Mouse (Mus musculus) fibroblast of lung, adult 2 months (primary cell): ENCODE data around the gene Pcyt1b.

ENCODE experiments used
- DNase-seq: peaks from one replicate; pipeline ENCODE4 v3.0.0-alpha.2; 2011; ENCODE audit warnings: low read depth

The Pcyt1b gene

GRCm38 (mm10) chrX:93654218-93655002 is at the start of gene Pcyt1b:
Pcyt1b (plus strand) TSS chrX:93654863.
- no peak for DNase-seq

GRCm38 (mm10) chrX:93630256-93630655 is 24.4 kb upstream of the Pcyt1b start:
- no peak for DNase-seq

GRCm38 (mm10) chrX:93631657-93632449 is 22.8 kb upstream of the Pcyt1b start, which contains the start of gene Pola1:
Pola1 (minus strand) TSS chrX:93632155.
- peak; percentile 60 for DNase-seq

DNA sequence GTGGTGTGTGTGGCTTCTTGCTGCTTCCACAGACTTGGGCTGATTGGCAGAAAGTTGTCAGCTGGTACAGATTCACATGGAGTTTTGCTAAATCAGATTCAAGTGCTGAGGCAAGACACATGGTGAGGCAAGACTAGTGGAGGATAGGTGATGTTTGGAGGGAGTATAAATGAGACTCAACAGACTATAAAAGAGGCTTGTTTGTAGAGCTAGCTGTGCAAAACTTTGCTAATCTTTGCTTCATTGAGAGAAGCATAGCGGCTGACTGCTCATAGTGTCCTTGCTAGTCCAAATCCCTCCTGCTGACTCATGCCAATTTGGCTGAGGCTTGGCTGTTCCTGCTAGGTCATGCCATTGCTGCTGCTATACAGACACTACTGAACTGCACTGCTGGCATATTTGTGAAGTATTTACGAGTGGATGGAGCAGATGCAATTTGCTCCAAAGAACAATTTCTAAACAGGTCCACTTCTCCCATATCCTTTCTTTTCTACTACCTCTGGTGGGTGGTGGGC is 19.7 kb upstream of the Pcyt1b start:
- no peak for DNase-seq

GRCm38 (mm10) chrX:93643600-93643999 is 11.1 kb upstream of the Pcyt1b start:
- DNase-seq: no peak

DNA sequence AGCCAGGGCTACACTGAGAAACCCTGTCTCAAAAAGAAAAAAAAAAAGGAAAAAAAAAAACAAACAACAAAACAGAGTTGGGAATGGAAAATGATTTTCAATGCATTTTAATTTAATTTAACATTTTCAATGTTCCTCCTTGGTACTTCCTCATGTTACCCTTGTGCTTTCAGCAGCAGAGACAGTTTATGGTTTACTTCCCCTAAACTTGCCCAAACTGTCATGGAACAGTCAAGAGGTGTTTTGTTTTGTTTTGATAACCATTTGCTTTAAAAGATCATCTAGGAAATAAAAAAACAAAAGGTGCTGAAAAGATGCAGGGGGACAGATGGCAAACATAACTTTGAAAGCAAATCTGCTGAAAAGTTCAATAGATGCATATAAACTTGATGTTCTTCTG is 10.6 kb upstream of the Pcyt1b start:
- DNase-seq: no peak

- DNase-seq: no peak
Observed at GRCm38 (mm10) chrX:93650738-93651137, 3.9 kb upstream of the Pcyt1b start.

DNA sequence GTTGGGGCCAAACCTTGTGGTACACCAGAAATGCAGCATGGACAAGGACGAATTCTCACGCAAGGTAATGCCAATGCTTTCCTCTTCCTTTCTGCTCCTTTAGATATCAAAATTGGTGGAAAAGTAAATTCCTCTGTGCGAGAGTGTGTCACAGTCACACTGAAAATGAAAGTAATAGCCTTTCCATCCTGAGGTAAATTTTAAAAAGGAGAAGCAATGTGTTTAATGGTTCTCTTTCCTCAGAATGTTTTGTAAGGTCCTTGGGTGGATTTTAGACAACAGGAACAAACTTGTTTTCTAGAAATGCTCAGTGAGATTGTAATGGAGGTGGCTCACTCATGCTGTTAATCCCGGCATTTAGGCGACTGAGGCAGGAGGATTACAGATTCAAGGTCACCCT is 490 bp downstream of the Pcyt1b start:
- DNase-seq: no peak

- no peak for DNase-seq
Observed at GRCm38 (mm10) chrX:93663919-93664586, 9.4 kb downstream of the Pcyt1b start.

- DNase-seq: no peak
Observed at GRCm38 (mm10) chrX:93664787-93665186, 10.1 kb downstream of the Pcyt1b start.

DNA sequence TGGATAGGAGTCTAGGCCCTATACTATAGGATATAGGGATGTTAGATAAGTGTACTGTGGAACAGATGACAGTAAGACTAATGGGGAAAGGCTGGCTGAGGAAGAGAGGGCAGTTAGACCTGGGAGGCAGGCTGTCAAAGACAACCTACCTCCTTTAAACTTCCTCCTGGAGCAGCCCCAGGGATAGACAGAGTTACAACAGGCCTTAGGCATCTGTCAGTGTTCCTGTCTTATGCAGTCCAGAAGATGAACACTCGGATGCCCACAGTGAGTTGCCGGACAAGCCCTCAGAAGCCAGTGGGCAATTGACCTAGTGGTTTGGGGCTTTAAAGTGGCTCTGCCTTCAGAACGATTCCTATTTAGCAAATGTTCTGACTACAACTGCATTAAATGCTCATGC is 19.8 kb downstream of the Pcyt1b start:
- no peak for DNase-seq

DNA sequence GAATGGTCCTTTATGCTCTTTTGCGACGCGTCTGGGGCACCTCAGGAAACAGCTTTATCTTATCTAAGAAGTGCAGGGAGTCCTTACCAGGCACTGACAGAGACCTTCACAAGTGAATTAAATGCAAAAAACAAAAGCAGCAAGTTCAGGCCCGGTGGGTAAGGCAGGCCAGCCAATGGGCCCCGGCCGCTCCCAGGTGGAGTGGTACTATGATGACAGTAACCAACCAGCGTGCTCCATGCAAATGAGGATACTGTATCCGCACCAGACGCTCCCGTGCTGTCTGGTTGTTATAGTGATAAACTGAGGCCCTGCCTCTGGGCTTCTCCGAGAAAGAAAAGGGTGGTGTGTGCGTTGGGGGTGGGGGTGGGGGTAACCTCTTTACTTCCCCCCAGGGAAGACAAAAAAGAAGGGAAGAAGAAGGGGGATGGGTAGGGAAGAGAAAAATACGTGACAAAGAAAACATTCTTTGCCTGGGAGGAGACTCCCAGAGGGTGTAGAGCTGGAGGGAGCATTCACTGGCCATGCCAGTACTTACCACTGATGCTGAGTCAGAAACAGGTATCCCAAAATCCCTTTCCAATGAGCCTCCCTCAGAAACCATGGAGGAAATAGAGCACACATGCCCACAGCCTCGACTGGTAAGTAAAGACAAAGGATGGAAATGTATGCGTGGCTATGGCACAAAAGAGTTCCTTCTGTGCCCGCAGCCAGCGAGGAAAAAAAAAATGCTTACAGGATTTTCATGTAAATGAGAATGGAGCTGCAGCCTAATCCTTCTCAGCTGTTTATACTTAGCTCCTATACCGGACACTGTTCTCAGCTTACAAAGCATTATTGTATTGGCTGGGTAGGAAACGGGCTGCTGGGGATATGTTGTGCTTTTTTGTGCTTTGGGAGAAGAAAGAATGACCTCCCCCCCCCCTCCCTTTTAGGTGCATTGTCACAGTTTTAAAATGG is 20.5 kb downstream of the Pcyt1b start:
- DNase-seq: no peak

DNA sequence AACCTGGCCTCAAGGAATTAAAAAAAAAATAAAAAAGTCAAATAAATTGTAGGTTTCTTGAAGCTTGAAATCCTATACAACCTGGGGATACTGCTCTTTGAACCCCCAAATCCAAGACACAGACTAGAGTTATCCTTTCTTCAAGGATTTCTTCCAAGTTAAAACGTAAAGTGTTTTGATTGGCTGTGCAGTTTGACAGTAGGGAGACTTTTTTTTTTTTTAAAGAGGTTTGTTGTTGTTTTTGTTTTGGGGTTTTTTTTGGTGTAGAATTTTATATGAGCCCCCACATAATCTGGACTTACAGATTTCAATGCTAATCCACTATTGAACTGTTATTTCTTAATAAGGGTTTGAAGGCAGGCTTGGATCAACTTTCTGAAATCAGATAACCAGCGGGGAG is 21.6 kb downstream of the Pcyt1b start:
- no peak for DNase-seq

GRCm38 (mm10) chrX:93689287-93689686 is 34.6 kb downstream of the Pcyt1b start:
- DNase-seq: no peak

GRCm38 (mm10) chrX:93690672-93691071 is 36.0 kb downstream of the Pcyt1b start:
- DNase-seq: no peak

DNA sequence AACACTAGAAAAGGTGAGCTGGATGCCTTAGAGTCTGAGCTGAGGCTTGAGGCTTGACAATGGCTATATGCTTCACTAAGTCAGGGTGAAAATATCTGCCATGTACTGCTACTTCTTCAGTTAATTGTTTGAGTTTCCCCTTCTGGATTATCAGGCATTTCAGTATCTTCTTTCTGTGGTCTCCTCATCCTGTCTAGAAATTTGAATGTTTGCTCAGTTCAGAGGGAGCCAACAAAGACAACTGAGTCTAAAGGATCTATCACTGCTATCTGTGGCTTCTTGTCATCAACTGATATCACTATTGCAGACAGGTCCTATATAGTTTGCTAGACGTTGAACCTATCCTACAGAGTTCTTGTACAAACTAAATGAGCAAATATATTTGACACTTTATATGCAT is 42.9 kb downstream of the Pcyt1b start:
- no peak for DNase-seq

- peak; percentile 37 for DNase-seq
Observed at GRCm38 (mm10) chrX:93700528-93701225, 46.0 kb downstream of the Pcyt1b start.

GRCm38 (mm10) chrX:93712566-93712965 is 57.9 kb downstream of the Pcyt1b start:
- DNase-seq: no peak

- no peak for DNase-seq
Observed at GRCm38 (mm10) chrX:93729529-93729928, 74.9 kb downstream of the Pcyt1b start.

DNA sequence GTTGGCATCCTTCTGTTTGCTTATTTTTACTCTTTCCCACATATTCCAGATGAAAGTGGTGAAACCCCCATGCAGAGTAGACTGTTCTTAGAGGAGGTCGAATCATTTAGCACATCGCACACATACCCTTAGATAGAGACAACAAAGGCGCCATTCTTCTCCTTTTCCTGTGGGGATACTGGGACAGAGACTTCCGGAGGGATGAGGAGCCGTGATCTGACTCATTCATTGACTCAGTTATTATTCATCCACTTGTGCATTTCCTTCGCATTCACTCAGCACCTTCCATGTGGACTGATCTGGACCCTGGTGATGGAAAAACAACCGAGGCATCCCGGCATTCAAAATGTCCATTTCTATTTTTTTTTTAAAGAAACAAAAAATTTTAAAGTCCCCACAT is 76.2 kb downstream of the Pcyt1b start:
- no peak for DNase-seq

DNA sequence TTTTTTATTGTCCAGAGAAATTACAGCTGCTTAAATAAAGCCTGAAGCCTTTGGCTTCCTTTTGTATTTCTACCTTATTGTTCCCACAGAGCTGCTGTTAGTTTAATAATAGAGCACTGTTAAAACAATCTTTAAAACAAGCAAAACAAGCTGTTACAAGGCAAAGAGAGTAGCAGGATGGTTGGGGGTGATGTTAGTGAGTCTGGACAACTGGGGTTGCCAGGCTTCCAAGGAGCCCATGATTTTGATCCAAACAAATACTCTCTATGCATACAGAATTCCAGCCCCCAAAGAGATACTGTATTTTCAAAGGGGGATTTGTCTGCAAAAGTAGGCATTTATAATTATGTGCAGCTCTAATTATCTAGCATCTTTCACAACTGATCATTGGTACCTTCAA is 77.7 kb downstream of the Pcyt1b start:
- DNase-seq: no peak
